ENCODE assay signal across 26 mouse cellular contexts in genomic region chr14:122267590-122267989, GRCm38 (mm10).
DNase-seq lines count a peak whose midpoint lies in the region; ATAC-seq and TF ChIP-seq lines count a peak whose summit lies in the region.
"Had no signal": no experiment of that assay in that cellular context is flagged by ENCODE, and none has a peak within 500 bp of the region (broad histone marks: within the 10 kb centered on the region; RNA-seq: fewer than 3 reads in every experiment).

No protein-coding gene starts in this region.

- H3K4me2 ChIP-seq in midbrain, embryonic 13.5 days (replicated peaks) = no peak overlapping the region
- H3K4me2 ChIP-seq in midbrain, postnatal 0 days (ENCODE audit: low read depth, low read length, poor library complexity, severe bottlenecking) = no peak overlapping the region

- H3K4me3 ChIP-seq in ES-Bruce4 (ENCODE audit: low read depth, low read length) = no peak overlapping the region
- H3K4me3 ChIP-seq in midbrain, embryonic 13.5 days (replicated peaks) = no peak overlapping the region
- H3K4me3 ChIP-seq in midbrain, postnatal 0 days (ENCODE audit: low read depth, low read length) = no peak overlapping the region

- ATAC-seq in midbrain, embryonic 13.5 days = no peak
- ATAC-seq in midbrain, postnatal 0 days (ENCODE audit: low FRiP score) = no peak
- ATAC-seq: activated CD4-positive, CD25-positive, alpha-beta regulatory T cell, adult 4 months; CD4-positive, CD25-positive, alpha-beta regulatory T cell, adult 4 months; Patski had no signal

- no peaks in the 10 kb centered on the region for H3K36me3 ChIP-seq in ES-Bruce4 (ENCODE audit: control insufficient read depth, insufficient read depth, low read length, poor library complexity, severe bottlenecking)
- H3K36me3 ChIP-seq in midbrain, embryonic 13.5 days = no peaks in the 10 kb centered on the region
- no peaks in the 10 kb centered on the region for H3K36me3 ChIP-seq in midbrain, postnatal 0 days (ENCODE audit: insufficient read depth, low read length)

- WGBS in midbrain, embryonic 13.5 days = 51% methylated on average over 4 of the region's 4 CpGs
- 46% methylated on average over 4 of the region's 4 CpGs for WGBS in midbrain, postnatal 0 days

- no peaks in the 10 kb centered on the region; the same call in 1 of the 2 replicates for H3K27me3 ChIP-seq in ES-Bruce4 (ENCODE audit: control insufficient read depth, insufficient read depth, low read length, poor library complexity, severe bottlenecking)
- peaks cover 42% of the 10 kb centered on the region for H3K27me3 ChIP-seq in midbrain, embryonic 13.5 days
- peaks cover 6% of the 10 kb centered on the region; the same call in 1 of the 2 replicates for H3K27me3 ChIP-seq in midbrain, postnatal 0 days (ENCODE audit: insufficient read depth, low read length)
- H3K27me3 ChIP-seq: CH12.LX, Patski had no signal

- no peak for TF ChIP-seq CTCF in ES-Bruce4 (IDR thresholded peaks at IDR 0.05; ENCODE audit: low read depth, low read length)
- TF ChIP-seq CTCF in midbrain, postnatal 0 days (IDR thresholded peaks at IDR 0.05) = no peak

- H3K9ac ChIP-seq in ES-Bruce4 (ENCODE audit: low read depth, poor library complexity, severe bottlenecking) = no peak overlapping the region
- no peak overlapping the region for H3K9ac ChIP-seq in midbrain, embryonic 13.5 days (replicated peaks)
- no peak overlapping the region for H3K9ac ChIP-seq in midbrain, postnatal 0 days (replicated peaks; ENCODE audit: low read length, poor library complexity, severe bottlenecking)

- DNase-seq in ES-CJ7 (ENCODE audit: low read depth, low spot score) = peak; percentile 65
- peak; percentile 69 for DNase-seq in R1 (ENCODE audit: low read depth, low spot score)
- DNase-seq in ZHBTc4 (ENCODE audit: low read depth, low spot score) = peak; percentile 42
- no peak for DNase-seq in urinary bladder, postnatal 36 days (ENCODE audit: low spot score in 2 of 2)
- no peak for DNase-seq in midbrain, postnatal 0 days (ENCODE audit: low spot score)
- no peak for DNase-seq in right cerebral cortex, adult 18-20 months
- DNase-seq: adrenal gland, adult 2 months; adrenal gland, adult 8-10 months; adrenal gland, postnatal 10 days; adrenal gland, postnatal 14 days; adrenal gland, postnatal 25 days; adrenal gland, postnatal 36 days; B cell, adult 2 months; cerebellum, adult 11 months; cerebellum, adult 11-12 months; cerebellum, adult 18-20 months; cerebellum, adult 2 months; cerebellum, adult 8-10 months; cerebellum, adult 9-10 months had no signal

- TF ChIP-seq EP300 in ES-Bruce4 (IDR thresholded peaks at IDR 0.05; ENCODE audit: insufficient read depth, low read depth, low read length) = peak; percentile 92

- peaks cover 17% of the 10 kb centered on the region for H3K4me1 ChIP-seq in ES-Bruce4 (ENCODE audit: control insufficient read depth, insufficient read depth, low read length)
- H3K4me1 ChIP-seq in midbrain, embryonic 13.5 days (replicated peaks) = peaks cover 5% of the 10 kb centered on the region; the same call in 1 of the 2 replicates
- no peaks in the 10 kb centered on the region for H3K4me1 ChIP-seq in midbrain, postnatal 0 days (ENCODE audit: insufficient read depth, low read length)

- no peak overlapping the region for H3K27ac ChIP-seq in ES-Bruce4 (ENCODE audit: insufficient read depth, low read length)
- no peak overlapping the region for H3K27ac ChIP-seq in midbrain, embryonic 13.5 days
- H3K27ac ChIP-seq in midbrain, postnatal 0 days (ENCODE audit: low read depth, low read length) = no peak overlapping the region

- no peak for TF ChIP-seq POLR2A in ES-Bruce4 (IDR thresholded peaks at IDR 0.05; ENCODE audit: insufficient read depth, low read length)

- no peaks in the 10 kb centered on the region for H3K9me3 ChIP-seq in ES-Bruce4 (replicated peaks; ENCODE audit: control insufficient read depth, insufficient read depth, low read length, poor library complexity, severe bottlenecking)
- no peaks in the 10 kb centered on the region for H3K9me3 ChIP-seq in midbrain, embryonic 13.5 days
- H3K9me3 ChIP-seq in midbrain, postnatal 0 days (ENCODE audit: low read length) = no peaks in the 10 kb centered on the region
- H3K9me3 ChIP-seq: G1E had no signal

Comparison
In these comparisons a context has a peak if more than half of its experiments do, and no peak if none do; other contexts are left out.
1. DNase-seq: peak in ES-CJ7 (single experiment), R1 (single experiment) and ZHBTc4 (single experiment); none in urinary bladder, postnatal 36 days (0 of 2), midbrain, postnatal 0 days (single experiment) and right cerebral cortex, adult 18-20 months (single experiment).